Mouse (Mus musculus): ENCODE results near the gene Defb36.

DNA sequence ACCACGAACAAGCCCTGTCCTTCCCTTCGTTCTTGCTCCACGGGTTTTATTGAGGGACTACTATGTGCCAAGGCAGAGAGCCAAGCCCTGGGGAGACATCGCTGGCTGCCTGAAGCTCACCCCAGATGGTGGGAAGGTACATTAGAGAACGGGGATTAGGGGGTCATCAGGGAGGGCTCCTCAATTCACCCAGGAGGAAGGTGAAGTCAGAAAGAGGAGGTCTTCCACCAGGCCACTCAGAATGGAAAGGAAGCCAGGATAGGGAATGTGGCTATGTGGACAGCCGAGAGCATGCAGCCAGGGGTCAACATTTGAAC, 32.8 kb downstream of the Defb36 start:
- no peak for TF ChIP-seq GATA1 (IDR thresholded peaks at IDR 0.05; ENCODE audit: borderline replicate concordance, low read length)
- TF ChIP-seq FLI1 (IDR thresholded peaks at IDR 0.05; ENCODE audit: low read length) = no peak
